Mouse (Mus musculus) embryonic facial prominence, embryonic 11.5 days (tissue): Measurements from ENCODE around the gene Glis3. TPM values are rescaled to one million over a fixed set of nuclear protein-coding genes. Genes with fewer than 3 reads are reported as not detected.

Experiments
- ATAC-seq: fragments of 200-750 bp; cut with Nextera tagmentation; replicated peaks from 2 replicates; pipeline ENCODE4 v1.8.0; 2017; ENCODE audit warnings: low read depth; ENCODE audit not compliant: insufficient number of reproducible peaks, low FRiP score, low TSS enrichment
- DNase-seq: peaks from one replicate; pipeline ENCODE4 v3.0.0-alpha.2; 2015; ENCODE audit warnings: low spot score
- H3K27ac ChIP-seq: fragments of 300-500 bp; sonication (generic); replicated peaks from 2 replicates; pipeline ENCODE4 v1.5.1; 2014; ENCODE audit warnings: mild to moderate bottlenecking, low read depth, low read length, control low read depth
- H3K27me3 ChIP-seq: fragments of 300-500 bp; sonication (generic); 2 replicates; pipeline ENCODE4 v1.6.1; 2014; ENCODE audit warnings: mild to moderate bottlenecking, low read length, moderate library complexity, mixed read lengths; ENCODE audit not compliant: control insufficient read depth, insufficient read depth
- H3K36me3 ChIP-seq: fragments of 300-500 bp; sonication (generic); replicated peaks from 2 replicates; pipeline ENCODE4 v1.6.1; 2014; ENCODE audit warnings: low read depth, mild to moderate bottlenecking, low read length, moderate library complexity, mixed read lengths; ENCODE audit not compliant: control insufficient read depth, insufficient read depth
- H3K4me1 ChIP-seq: fragments of 300-500 bp; sonication (generic); 2 replicates; pipeline ENCODE4 v1.6.1; 2014; ENCODE audit warnings: low read length, mixed read lengths; ENCODE audit not compliant: control insufficient read depth, insufficient read depth
- H3K4me2 ChIP-seq: fragments of 300-500 bp; sonication (generic); 2 replicates; pipeline ENCODE4 v1.6.1; 2014; ENCODE audit warnings: low read depth, mild to moderate bottlenecking, control low read depth, low read length, moderate library complexity
- H3K4me3 ChIP-seq: fragments of 300-500 bp; sonication (generic); 2 replicates; pipeline ENCODE4 v1.5.1; 2014; ENCODE audit warnings: low read depth, low read length, control low read depth
- H3K9ac ChIP-seq: fragments of 300-500 bp; sonication (generic); replicated peaks from 2 replicates; pipeline ENCODE4 v1.6.1; 2014; ENCODE audit warnings: mild to moderate bottlenecking, control low read depth, low read length
- H3K9me3 ChIP-seq: fragments of 300-500 bp; sonication (generic); replicated peaks from 2 replicates; pipeline ENCODE4 v1.6.1; 2016; ENCODE audit warnings: mild to moderate bottlenecking, low read length, inconsistent platforms, mixed read lengths; ENCODE audit not compliant: control insufficient read depth
- WGBS: fragments of 180-500 bp; shearing (Covaris S2); extraction: QIAGEN DNeasy Blood & Tissue Kit; methylation state at CpG from one replicate; pipeline ENCODE4 v1.1.7; 2014; 5-methylcytosine and 5-hydroxymethylcytosine counted together
- polyA plus RNA-seq: library from polyadenylated mRNA; unstranded; fragments of >200 nt; fragmentation: Nextera tagmentation; extraction: Ambion mirVana; gene quantifications from 2 replicates; pipeline ENCODE4 v1.2.1, GENCODE M21; 2014

Gene Glis3
- polyA plus RNA-seq, 1 experiment from 2014 or later = 2.0 TPM

DNA sequence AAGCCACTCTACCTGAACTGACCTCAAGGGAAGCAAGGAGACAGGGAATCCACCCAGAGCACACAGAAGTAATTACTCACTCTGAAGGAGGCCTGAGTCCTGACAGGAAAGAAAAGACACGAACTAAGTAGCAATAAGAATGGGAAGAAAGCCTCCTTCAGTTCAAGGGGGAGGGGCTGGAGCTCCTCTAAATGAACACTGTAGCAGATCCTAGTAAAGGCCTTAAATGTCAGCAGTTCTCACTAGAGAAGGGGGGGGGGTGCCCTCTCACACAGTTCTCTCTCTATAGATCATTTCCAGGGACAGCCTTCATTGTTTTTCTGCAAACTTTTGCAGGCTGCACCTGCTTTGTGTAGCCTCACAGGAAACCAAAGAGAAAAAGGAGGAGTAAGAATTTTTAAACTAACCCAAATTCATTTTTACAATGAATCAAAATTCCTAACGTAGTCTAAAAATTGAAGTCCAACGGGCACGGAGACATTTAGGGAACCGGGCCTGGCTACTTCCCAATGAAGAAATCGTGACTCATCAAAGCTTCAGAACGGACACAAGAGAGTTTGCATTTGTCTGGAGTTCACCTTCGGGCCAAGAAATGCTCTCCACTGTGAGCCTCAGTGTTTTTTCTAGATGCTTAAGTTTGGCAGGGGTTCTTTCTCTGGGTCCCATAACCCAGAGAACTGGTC is 2.7 kb downstream of the Glis3 start:
- Histone ChIP-seq H3K9me3 (no peaks in the 10 kb centered on the region), H3K27me3 (peaks cover 13% of the 10 kb centered on the region), H3K36me3 (no peaks in the 10 kb centered on the region), H3K4me2 (no peak overlapping the region; the same call in 1 of the 2 replicates), H3K4me3 (peak overlapping the region; percentile 55; the same call in 1 of the 2 replicates), H3K9ac (no peak overlapping the region), H3K4me1 (no peaks in the 10 kb centered on the region; the same call in 1 of the 2 replicates), H3K27ac (no peak overlapping the region)
- DNase-seq (no peak), ATAC-seq (no peak)
- WGBS = 21% methylated on average over 8 of the region's 8 CpGs

DNA sequence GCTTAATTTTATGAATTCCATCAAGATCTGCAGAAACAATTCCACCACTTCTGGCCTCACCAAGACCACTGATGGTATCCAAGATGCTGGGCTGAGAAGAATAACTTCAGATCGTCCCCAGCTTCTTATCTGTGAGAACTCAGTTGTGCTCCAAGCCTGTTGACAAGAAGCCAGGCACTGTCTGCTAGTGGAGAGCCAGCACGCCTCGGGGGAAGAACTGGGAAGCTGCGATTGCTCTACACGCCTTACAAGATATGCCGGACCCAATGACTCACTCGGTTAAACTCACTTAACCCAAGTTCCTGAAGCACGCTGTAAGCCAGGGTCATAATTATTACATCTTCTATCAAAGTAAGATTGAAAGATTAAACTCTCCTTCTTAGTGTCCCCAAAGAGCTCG is 16.1 kb downstream of the Glis3 start:
- ATAC-seq (no peak), DNase-seq (no peak)
- Histone ChIP-seq H3K4me3 (no peak overlapping the region), H3K4me1 (no peaks in the 10 kb centered on the region), H3K9ac (no peak overlapping the region), H3K4me2 (no peak overlapping the region), H3K36me3 (no peaks in the 10 kb centered on the region), H3K27me3 (no peaks in the 10 kb centered on the region; the same call in 1 of the 2 replicates), H3K27ac (no peak overlapping the region), H3K9me3 (no peaks in the 10 kb centered on the region)
- 80% methylated on average over 9 of the region's 9 CpGs for WGBS

DNA sequence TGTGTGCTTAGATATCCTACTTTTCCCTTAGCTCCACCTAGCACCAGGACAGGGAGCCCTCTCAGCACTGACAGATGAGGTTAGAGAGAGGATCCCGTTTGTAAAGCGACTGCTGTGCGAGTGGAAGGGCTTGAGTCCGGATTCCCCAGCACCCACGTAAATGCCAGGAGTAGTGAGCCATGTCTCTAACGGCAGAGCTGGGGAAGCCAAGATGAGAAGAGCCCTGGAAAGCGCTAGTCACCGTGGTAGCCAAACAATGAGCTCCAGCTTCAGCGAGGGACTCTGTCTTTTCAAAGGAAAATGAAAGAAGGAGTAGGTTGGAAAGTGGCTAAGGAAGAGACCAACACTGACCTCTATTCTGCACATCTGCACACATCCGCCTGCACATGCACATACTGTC is 16.7 kb downstream of the Glis3 start:
- WGBS = 53% methylated on average over 10 of the region's 10 CpGs
- H3K4me2 ChIP-seq = no peak overlapping the region
- no peaks in the 10 kb centered on the region; the same call in 1 of the 2 replicates for H3K27me3 ChIP-seq
- no peaks in the 10 kb centered on the region for H3K36me3 ChIP-seq
- ATAC-seq = no peak
- H3K9me3 ChIP-seq = no peaks in the 10 kb centered on the region
- no peak overlapping the region for H3K4me3 ChIP-seq
- H3K27ac ChIP-seq = no peak overlapping the region
- H3K9ac ChIP-seq = no peak overlapping the region
- no peaks in the 10 kb centered on the region for H3K4me1 ChIP-seq
- no peak for DNase-seq

DNA sequence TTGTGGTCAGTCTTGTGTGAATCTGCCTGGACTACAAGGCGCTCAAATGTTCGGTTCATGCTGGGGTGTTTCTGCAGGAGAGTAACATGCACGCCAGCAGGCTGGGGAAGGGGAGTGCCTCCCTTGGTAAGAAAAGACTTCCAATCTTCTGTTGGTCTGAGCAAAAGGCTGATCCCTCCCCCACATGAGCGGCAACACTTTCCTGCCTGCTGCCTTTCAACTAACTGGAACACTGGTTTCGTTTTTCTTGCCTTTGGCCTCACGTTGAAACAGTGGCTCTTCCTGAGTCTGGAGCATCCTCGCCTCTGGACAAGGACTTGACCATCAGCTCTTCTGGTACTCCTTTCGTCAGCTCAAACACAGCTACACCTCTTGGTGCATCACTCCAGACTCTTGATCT is 17.4 kb downstream of the Glis3 start:
- no peaks in the 10 kb centered on the region for H3K4me1 ChIP-seq
- H3K36me3 ChIP-seq = no peaks in the 10 kb centered on the region
- no peak overlapping the region for H3K9ac ChIP-seq
- no peak overlapping the region for H3K4me3 ChIP-seq
- H3K4me2 ChIP-seq = no peak overlapping the region
- no peaks in the 10 kb centered on the region; the same call in 1 of the 2 replicates for H3K27me3 ChIP-seq
- H3K27ac ChIP-seq = no peak overlapping the region
- ATAC-seq (no peak), DNase-seq (no peak)
- H3K9me3 ChIP-seq = no peaks in the 10 kb centered on the region
- WGBS = 52% methylated on average over 8 of the region's 8 CpGs

- H3K4me1 ChIP-seq = no peaks in the 10 kb centered on the region
- no peak overlapping the region for H3K4me3 ChIP-seq
- ATAC-seq (no peak), DNase-seq (no peak)
- H3K27me3 ChIP-seq = no peaks in the 10 kb centered on the region; the same call in 1 of the 2 replicates
- 84% methylated on average over 7 of the region's 7 CpGs for WGBS
- no peak overlapping the region for H3K4me2 ChIP-seq
- H3K27ac ChIP-seq = no peak overlapping the region
- no peaks in the 10 kb centered on the region for H3K9me3 ChIP-seq
- H3K36me3 ChIP-seq = no peaks in the 10 kb centered on the region
- no peak overlapping the region for H3K9ac ChIP-seq
Measured at GRCm38 (mm10) chr19:28660912-28661311, 19.0 kb downstream of the Glis3 start.

DNA sequence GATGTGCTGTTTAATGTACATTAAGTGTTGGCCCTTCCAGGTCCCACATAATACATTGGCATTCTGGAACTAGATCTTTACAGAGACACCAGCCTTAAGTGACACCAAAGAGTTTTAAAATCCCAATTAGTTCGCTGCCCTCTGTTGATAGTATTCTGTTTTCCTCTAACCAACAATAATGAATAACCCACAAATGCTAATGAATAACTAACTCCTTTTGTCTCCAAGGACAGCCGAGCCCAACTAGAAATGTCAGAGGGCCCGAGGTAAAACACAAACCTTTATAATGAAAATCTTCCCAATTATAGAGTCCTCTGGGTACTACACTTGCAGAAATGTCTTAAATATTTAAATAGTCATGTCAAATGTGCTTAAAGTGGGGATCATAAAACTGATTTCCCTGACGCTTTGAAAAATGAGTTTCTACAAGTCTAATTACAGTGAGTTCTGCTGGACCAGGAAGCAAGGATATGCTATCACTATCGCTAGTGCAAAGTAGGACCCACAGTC is 22.1 kb downstream of the Glis3 start:
- no peak overlapping the region for H3K4me2 ChIP-seq
- WGBS = 73% methylated on average over 5 of the region's 5 CpGs
- ATAC-seq (no peak), DNase-seq (no peak)
- H3K9ac ChIP-seq = no peak overlapping the region
- H3K4me3 ChIP-seq = no peak overlapping the region
- no peaks in the 10 kb centered on the region for H3K27me3 ChIP-seq
- H3K36me3 ChIP-seq = no peaks in the 10 kb centered on the region
- no peaks in the 10 kb centered on the region for H3K9me3 ChIP-seq
- no peaks in the 10 kb centered on the region for H3K4me1 ChIP-seq
- no peak overlapping the region for H3K27ac ChIP-seq

DNA sequence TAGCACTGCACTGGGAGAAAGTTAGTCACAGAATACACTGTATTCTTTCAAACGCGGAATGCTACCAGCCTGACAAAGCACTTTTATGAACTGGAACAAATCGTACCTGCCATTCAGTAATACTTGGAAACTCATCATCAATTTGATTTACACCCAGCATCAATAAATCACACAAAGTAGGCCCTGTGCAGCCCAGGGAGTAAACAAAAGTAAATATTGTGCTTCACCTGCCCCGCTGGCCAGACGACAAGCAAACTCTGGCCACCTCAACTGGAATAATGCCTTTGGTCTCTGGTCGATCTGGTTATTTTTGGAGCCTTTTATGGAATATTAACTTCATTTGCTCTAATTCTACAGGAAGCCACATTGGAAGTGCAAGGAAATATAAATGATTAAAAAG is 23.0 kb downstream of the Glis3 start:
- no peaks in the 10 kb centered on the region for H3K9me3 ChIP-seq
- ATAC-seq (no peak), DNase-seq (no peak)
- 91% methylated on average over 6 of the region's 6 CpGs for WGBS
- no peaks in the 10 kb centered on the region for H3K4me1 ChIP-seq
- H3K4me3 ChIP-seq = no peak overlapping the region
- no peak overlapping the region for H3K4me2 ChIP-seq
- no peak overlapping the region for H3K27ac ChIP-seq
- H3K36me3 ChIP-seq = no peaks in the 10 kb centered on the region
- no peak overlapping the region for H3K9ac ChIP-seq
- H3K27me3 ChIP-seq = no peaks in the 10 kb centered on the region

DNA sequence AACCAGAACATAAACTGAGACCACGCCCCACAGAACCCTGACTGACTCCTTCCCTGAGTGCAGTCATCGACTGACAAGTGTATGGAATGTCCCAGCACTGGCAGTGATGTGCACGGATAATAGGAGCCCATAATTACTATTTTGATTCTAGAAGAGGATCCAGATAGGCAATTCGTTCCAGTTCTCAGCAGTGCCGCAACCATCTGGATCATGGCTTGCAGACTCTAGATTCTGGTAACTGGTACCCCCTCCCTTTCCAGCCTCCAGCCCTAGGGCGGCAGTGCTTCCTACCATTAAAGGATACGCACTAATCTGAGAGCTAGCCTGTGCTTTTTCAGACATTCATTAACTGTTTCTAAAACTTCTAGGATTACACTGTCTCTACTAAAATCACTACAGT is 24.7 kb downstream of the Glis3 start:
- Histone ChIP-seq H3K4me2 (no peak overlapping the region), H3K27ac (no peak overlapping the region), H3K9ac (no peak overlapping the region), H3K27me3 (no peaks in the 10 kb centered on the region), H3K36me3 (no peaks in the 10 kb centered on the region), H3K4me1 (no peaks in the 10 kb centered on the region), H3K9me3 (no peaks in the 10 kb centered on the region), H3K4me3 (no peak overlapping the region)
- WGBS = 75% methylated on average over 7 of the region's 7 CpGs
- DNase-seq (no peak), ATAC-seq (no peak)
